13 mouse cellular contexts compared by ENCODE assay signal in genomic region chr7:58247261-58247660, GRCm38 (mm10).
DNase-seq lines count a peak whose midpoint lies in the region; ATAC-seq and TF ChIP-seq lines count a peak whose summit lies in the region.
"Had no signal": no experiment of that assay in that cellular context is flagged by ENCODE, and none has a peak within 500 bp of the region (broad histone marks: within the 10 kb centered on the region; RNA-seq: fewer than 3 reads in every experiment).

No protein-coding gene starts in this region.

- no peak overlapping the region for H3K4me3 ChIP-seq in forebrain, embryonic 16.5 days (replicated peaks; ENCODE audit: low read length)
- no peak overlapping the region for H3K4me3 ChIP-seq in forebrain, embryonic 11.5 days (ENCODE audit: low read depth, low read length)
- no peak overlapping the region for H3K4me3 ChIP-seq in left cerebral cortex, adult 2 months
- H3K4me3 ChIP-seq: midbrain, embryonic 15.5 days had no signal

- no peaks in the 10 kb centered on the region for H3K36me3 ChIP-seq in forebrain, embryonic 16.5 days (ENCODE audit: control insufficient read depth, insufficient read depth)
- no peaks in the 10 kb centered on the region for H3K36me3 ChIP-seq in forebrain, embryonic 11.5 days (ENCODE audit: control insufficient read depth, insufficient read depth, low read length)
- H3K36me3 ChIP-seq: G1E; midbrain, embryonic 15.5 days had no signal

- no peak for TF ChIP-seq CTCF in left cerebral cortex, adult 2 months (IDR thresholded peaks at IDR 0.05)

- H3K9ac ChIP-seq in forebrain, embryonic 16.5 days (replicated peaks; ENCODE audit: low read depth, low read length) = no peak overlapping the region
- H3K9ac ChIP-seq in forebrain, embryonic 11.5 days (ENCODE audit: low read length) = no peak overlapping the region
- H3K9ac ChIP-seq: midbrain, embryonic 15.5 days had no signal

- no peaks in the 10 kb centered on the region for H3K4me1 ChIP-seq in forebrain, embryonic 16.5 days (replicated peaks; ENCODE audit: control insufficient read depth, insufficient read depth, low read length)
- H3K4me1 ChIP-seq in forebrain, embryonic 11.5 days (replicated peaks; ENCODE audit: control insufficient read depth, insufficient read depth, low read length) = no peaks in the 10 kb centered on the region
- H3K4me1 ChIP-seq: midbrain, embryonic 15.5 days had no signal

- no peak overlapping the region for H3K27ac ChIP-seq in forebrain, embryonic 16.5 days (ENCODE audit: low read length)
- H3K27ac ChIP-seq in forebrain, embryonic 11.5 days (ENCODE audit: low read depth, low read length) = no peak overlapping the region
- peak overlapping the region; percentile 53 for H3K27ac ChIP-seq in left cerebral cortex, adult 2 months
- H3K27ac ChIP-seq: kidney, postnatal 0 days; midbrain, embryonic 15.5 days; stomach, postnatal 0 days had no signal

- DNase-seq in forebrain, embryonic 11.5 days (ENCODE audit: low spot score) = no peak
- DNase-seq in frontal cortex, postnatal 36 days (ENCODE audit: low spot score in 2 of 2) = peak; percentile 50 to 79
- peak; percentile 38 to 64 for DNase-seq in left cerebral cortex, adult 2 months (ENCODE audit: extremely low spot score in 1 of 2, low spot score in 2 of 2)
- peak; percentile 62 for DNase-seq in right cerebral cortex, postnatal 25 days
- no peak for DNase-seq in heart, adult 11 months
- no peak for DNase-seq in gastrocnemius, adult 18-20 months (ENCODE audit: low spot score)
- no peak for DNase-seq in adrenal gland, postnatal 10 days
- DNase-seq: gastrocnemius, postnatal 14 days had no signal

- intact Hi-C loops in left cerebral cortex, adult 2 months (cut with DNase I) = loop anchor here (10.0 kb wide), 2 partner anchors 148 to 488 kb away; no protein-coding TSS in a partner anchor

- H3K27me3 ChIP-seq in forebrain, embryonic 16.5 days (replicated peaks; ENCODE audit: control insufficient read depth, insufficient read depth, low read length) = no peaks in the 10 kb centered on the region
- H3K27me3 ChIP-seq in forebrain, embryonic 11.5 days (ENCODE audit: control insufficient read depth, insufficient read depth, low read length) = no peaks in the 10 kb centered on the region
- H3K27me3 ChIP-seq: midbrain, embryonic 15.5 days had no signal

- H3K9me3 ChIP-seq in forebrain, embryonic 16.5 days (ENCODE audit: control insufficient read depth, low read length) = no peaks in the 10 kb centered on the region
- no peaks in the 10 kb centered on the region for H3K9me3 ChIP-seq in forebrain, embryonic 11.5 days (ENCODE audit: control insufficient read depth, low read length)
- H3K9me3 ChIP-seq: midbrain, embryonic 15.5 days had no signal

- H3K4me2 ChIP-seq in forebrain, embryonic 16.5 days (ENCODE audit: low read length) = no peak overlapping the region
- H3K4me2 ChIP-seq in forebrain, embryonic 11.5 days (ENCODE audit: low read depth, low read length, severe bottlenecking) = no peak overlapping the region
- H3K4me2 ChIP-seq: midbrain, embryonic 15.5 days had no signal

- ATAC-seq in forebrain, embryonic 16.5 days = peak; percentile 43; the same call in 1 of the 2 replicates
- ATAC-seq in forebrain, embryonic 11.5 days (replicated peaks; ENCODE audit: low FRiP score) = no peak
- ATAC-seq: midbrain, embryonic 15.5 days had no signal

- WGBS in forebrain, embryonic 16.5 days = 57% methylated on average over 3 of the region's 3 CpGs
- WGBS in forebrain, embryonic 11.5 days = 67% methylated on average over 3 of the region's 3 CpGs

Comparison
In these comparisons a context has a peak if more than half of its experiments do, and no peak if none do; other contexts are left out.
1. DNase-seq: peak in frontal cortex, postnatal 36 days (2 of 2), left cerebral cortex, adult 2 months (2 of 2) and right cerebral cortex, postnatal 25 days (single experiment); none in forebrain, embryonic 11.5 days (single experiment), heart, adult 11 months (single experiment), gastrocnemius, adult 18-20 months (single experiment) and adrenal gland, postnatal 10 days (single experiment).